Mouse (Mus musculus) lung, adult 2 months (tissue): Measurements from ENCODE around the gene Tmem235.

Source experiments
- CTCF ChIP-seq: fragments of 200-500 bp; IDR thresholded peaks from 2 replicates; pipeline ENCODE4 v1.5.1; 2011; ENCODE audit warnings: mild to moderate bottlenecking, low read length, control low read depth; ENCODE audit not compliant: insufficient read depth
- POLR2A ChIP-seq: fragments of 200-500 bp; IDR thresholded peaks from 2 replicates; pipeline ENCODE4 v1.6.1; 2011; ENCODE audit warnings: low read depth, mild to moderate bottlenecking, control low read depth, low read length, borderline replicate concordance; ENCODE audit errors: extremely low read depth

GRCm38 (mm10) chr11:117888168-117888852, 27.8 kb downstream of the Tmem235 start:
- TF ChIP-seq POLR2A = no peak
- no peak for TF ChIP-seq CTCF
